Mouse (Mus musculus): ENCODE data around the gene Mttp. TPM values are rescaled to one million over a fixed set of nuclear protein-coding genes. Genes with fewer than 3 reads are reported as not detected.

The Mttp gene
- polyA plus RNA-seq, 1 experiment, result 1.6 TPM

DNA sequence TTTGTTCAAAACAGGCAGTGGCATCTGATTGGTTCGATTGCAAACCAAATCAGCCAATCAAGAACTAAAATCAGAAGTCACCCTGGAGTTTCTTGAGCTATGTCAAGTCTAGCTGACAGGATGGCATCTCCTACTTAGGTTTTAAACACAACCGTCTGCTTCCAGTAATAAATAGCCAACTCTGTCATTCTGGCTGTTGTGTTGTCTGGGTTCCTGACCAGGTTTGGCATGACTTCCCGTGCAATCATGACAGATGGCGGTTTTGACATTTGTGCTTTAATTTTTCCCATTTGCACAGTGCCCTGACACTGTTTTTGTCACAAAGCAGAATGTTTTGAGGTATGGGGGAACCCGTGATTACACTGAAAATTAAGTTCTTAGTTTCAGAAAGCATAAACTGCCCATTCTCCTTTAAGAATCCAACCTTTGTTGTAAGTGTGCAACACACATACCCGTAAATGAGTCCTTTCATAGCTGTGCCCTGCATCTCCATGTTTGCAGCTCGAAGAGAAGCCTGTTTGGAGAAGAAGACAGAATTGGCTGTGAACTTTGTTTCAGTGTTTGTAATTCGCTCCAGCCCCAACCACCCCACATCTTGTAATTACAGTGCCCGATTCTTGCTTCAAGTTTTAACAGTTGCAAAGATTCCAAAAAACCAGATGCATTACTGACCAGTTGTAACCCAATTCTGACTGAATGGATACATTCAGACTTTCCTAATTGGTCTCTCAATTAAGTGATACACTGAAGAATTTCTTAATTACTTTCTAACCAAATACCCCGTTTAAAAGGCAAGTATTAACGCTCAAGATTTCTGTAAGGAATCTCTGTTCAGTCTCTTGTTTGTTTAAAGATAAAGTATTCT is 67.1 kb downstream of the Mttp start:
- Histone ChIP-seq H3K4me3 (ENCODE audit: control insufficient read depth, insufficient read depth, low read length) (no peak overlapping the region), H3K36me3 (ENCODE audit: control insufficient read depth, insufficient read depth, low read length) (no peaks in the 10 kb centered on the region), H3K27ac (ENCODE audit: control insufficient read depth, insufficient read depth, low read length) (no peak overlapping the region), H3K4me1 (replicated peaks; ENCODE audit: control insufficient read depth, insufficient read depth, low read length) (no peaks in the 10 kb centered on the region), H3K27me3 (ENCODE audit: control insufficient read depth, insufficient read depth, low read length) (no peaks in the 10 kb centered on the region)
- no peak for DNase-seq
- 91% methylated on average over 11 of the region's 11 CpGs for WGBS
- TF ChIP-seq POLR2A (IDR thresholded peaks at IDR 0.05; ENCODE audit: control insufficient read depth, extremely low read depth, insufficient read depth, low read length, poor library complexity) (no peak), CTCF (IDR thresholded peaks at IDR 0.05; ENCODE audit: borderline replicate concordance, control insufficient read depth, extremely low read depth, insufficient read depth, low read length, poor library complexity) (no peak)

DNA sequence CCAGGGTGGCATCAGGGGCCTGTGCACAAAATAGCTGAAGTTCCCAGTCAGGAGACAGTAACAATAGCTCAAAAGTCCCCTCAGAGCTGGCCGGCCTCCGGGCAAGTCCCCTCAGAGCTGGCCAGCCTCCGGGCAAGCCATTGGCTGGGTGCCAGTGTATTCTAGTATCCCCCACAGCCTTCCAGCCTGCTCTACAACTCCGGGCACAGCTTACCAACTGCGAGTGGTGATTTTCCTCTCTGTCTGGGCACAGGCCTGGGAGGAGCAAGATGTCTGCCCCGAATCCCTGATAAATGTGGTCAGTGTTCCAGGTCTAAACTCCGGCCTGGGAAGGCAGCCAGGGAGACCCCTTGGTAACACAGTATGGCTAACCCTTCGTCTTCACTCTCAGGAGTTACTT is 69.6 kb downstream of the Mttp start:
- H3K36me3 ChIP-seq (ENCODE audit: control insufficient read depth, insufficient read depth, low read length), result no peaks in the 10 kb centered on the region
- 91% methylated on average over 8 of the region's 8 CpGs for WGBS
- no peaks in the 10 kb centered on the region for H3K27me3 ChIP-seq (ENCODE audit: control insufficient read depth, insufficient read depth, low read length)
- H3K4me3 ChIP-seq (ENCODE audit: control insufficient read depth, insufficient read depth, low read length), result no peak overlapping the region
- DNase-seq, result no peak
- TF ChIP-seq CTCF (IDR thresholded peaks at IDR 0.05; ENCODE audit: borderline replicate concordance, control insufficient read depth, extremely low read depth, insufficient read depth, low read length, poor library complexity) (no peak), POLR2A (IDR thresholded peaks at IDR 0.05; ENCODE audit: control insufficient read depth, extremely low read depth, insufficient read depth, low read length, poor library complexity) (no peak)
- no peaks in the 10 kb centered on the region for H3K4me1 ChIP-seq (replicated peaks; ENCODE audit: control insufficient read depth, insufficient read depth, low read length)
- no peak overlapping the region for H3K27ac ChIP-seq (ENCODE audit: control insufficient read depth, insufficient read depth, low read length)

DNA sequence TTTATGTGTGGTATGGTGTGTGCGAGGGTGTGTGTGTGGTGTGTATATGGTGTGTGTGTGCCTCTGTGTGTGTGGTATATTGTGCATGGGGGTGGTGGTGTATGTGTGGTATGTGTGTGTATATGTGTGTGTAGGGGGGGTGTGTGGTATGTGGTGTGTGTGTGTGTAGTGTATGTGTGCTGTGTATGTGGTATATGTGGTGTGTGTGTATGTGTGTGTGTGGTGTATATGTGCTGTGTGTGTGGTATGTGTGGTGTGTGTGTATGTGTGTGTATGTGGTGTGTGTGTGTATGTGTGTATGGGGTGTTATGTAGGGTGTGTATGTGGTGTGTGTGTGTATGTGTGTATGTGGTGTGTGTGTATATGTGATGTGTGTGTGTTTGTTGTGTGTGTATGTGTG is 70.6 kb downstream of the Mttp start:
- Histone ChIP-seq H3K4me3 (ENCODE audit: control insufficient read depth, insufficient read depth, low read length) (no peak overlapping the region), H3K27ac (ENCODE audit: control insufficient read depth, insufficient read depth, low read length) (no peak overlapping the region), H3K36me3 (ENCODE audit: control insufficient read depth, insufficient read depth, low read length) (no peaks in the 10 kb centered on the region), H3K27me3 (ENCODE audit: control insufficient read depth, insufficient read depth, low read length) (no peaks in the 10 kb centered on the region), H3K4me1 (replicated peaks; ENCODE audit: control insufficient read depth, insufficient read depth, low read length) (no peaks in the 10 kb centered on the region)
- 97% methylated on average over 1 of the region's 1 CpGs for WGBS
- no peak for DNase-seq
- no peak for TF ChIP-seq CTCF (IDR thresholded peaks at IDR 0.05; ENCODE audit: borderline replicate concordance, control insufficient read depth, extremely low read depth, insufficient read depth, low read length, poor library complexity)
- no peak for TF ChIP-seq POLR2A (IDR thresholded peaks at IDR 0.05; ENCODE audit: control insufficient read depth, extremely low read depth, insufficient read depth, low read length, poor library complexity)

DNA sequence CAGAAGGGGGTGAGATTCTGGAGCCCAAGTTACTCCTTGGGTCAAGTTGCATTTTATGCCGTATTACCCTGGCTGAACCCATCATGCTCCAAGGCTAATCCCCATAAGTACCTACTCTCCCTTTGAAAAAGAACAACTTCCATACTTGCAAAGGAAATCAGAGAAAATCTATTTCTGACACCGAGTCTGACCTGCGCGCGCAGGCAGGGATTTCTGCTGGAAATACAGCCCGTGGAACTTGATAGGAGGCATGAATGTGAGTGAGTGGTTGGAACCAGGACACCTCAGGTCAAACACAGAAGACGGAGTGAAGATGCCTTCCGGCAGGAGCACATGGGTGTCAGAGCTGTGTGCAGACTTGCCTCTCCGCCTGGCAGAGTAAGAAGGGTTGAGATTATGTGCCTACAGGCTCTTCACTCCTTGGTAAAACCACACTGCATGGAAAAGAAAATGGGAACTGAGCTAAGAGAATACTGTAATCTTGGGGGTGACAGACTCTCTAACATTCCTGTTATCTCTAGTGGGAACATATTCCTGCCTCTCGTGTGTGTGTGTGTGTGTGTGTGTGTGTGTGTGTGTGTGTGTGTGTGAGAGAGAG is 73.2 kb downstream of the Mttp start:
- Histone ChIP-seq H3K27me3 (ENCODE audit: control insufficient read depth, insufficient read depth, low read length) (no peaks in the 10 kb centered on the region), H3K36me3 (ENCODE audit: control insufficient read depth, insufficient read depth, low read length) (no peaks in the 10 kb centered on the region), H3K4me3 (ENCODE audit: control insufficient read depth, insufficient read depth, low read length) (no peak overlapping the region), H3K27ac (ENCODE audit: control insufficient read depth, insufficient read depth, low read length) (no peak overlapping the region), H3K4me1 (replicated peaks; ENCODE audit: control insufficient read depth, insufficient read depth, low read length) (no peaks in the 10 kb centered on the region)
- 93% methylated on average over 10 of the region's 10 CpGs for WGBS
- TF ChIP-seq CTCF (IDR thresholded peaks at IDR 0.05; ENCODE audit: borderline replicate concordance, control insufficient read depth, extremely low read depth, insufficient read depth, low read length, poor library complexity) (no peak), POLR2A (IDR thresholded peaks at IDR 0.05; ENCODE audit: control insufficient read depth, extremely low read depth, insufficient read depth, low read length, poor library complexity) (no peak)
- DNase-seq, result no peak

DNA sequence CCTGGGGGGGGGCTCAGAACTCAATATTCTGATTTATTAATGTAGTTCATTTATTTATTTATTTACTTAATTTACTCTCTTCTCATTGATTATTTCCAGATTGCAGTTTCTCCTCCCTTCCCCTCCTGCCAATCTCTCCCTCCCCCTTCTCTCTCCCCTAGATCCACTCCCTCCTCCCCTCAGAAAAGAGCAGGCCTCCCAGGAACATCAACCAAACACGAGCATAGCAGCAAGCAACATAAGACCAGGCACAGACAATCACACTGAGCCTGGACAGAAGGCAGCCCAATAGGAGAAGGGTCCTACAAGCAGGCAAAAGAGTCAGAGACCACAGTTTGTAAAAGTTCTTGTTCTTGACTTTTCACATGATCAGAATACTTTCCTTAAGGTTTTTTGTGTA is 73.8 kb downstream of the Mttp start:
- Histone ChIP-seq H3K27ac (ENCODE audit: control insufficient read depth, insufficient read depth, low read length) (no peak overlapping the region), H3K4me3 (ENCODE audit: control insufficient read depth, insufficient read depth, low read length) (no peak overlapping the region), H3K4me1 (replicated peaks; ENCODE audit: control insufficient read depth, insufficient read depth, low read length) (no peaks in the 10 kb centered on the region), H3K27me3 (ENCODE audit: control insufficient read depth, insufficient read depth, low read length) (no peaks in the 10 kb centered on the region), H3K36me3 (ENCODE audit: control insufficient read depth, insufficient read depth, low read length) (no peaks in the 10 kb centered on the region)
- no peak for TF ChIP-seq CTCF (IDR thresholded peaks at IDR 0.05; ENCODE audit: borderline replicate concordance, control insufficient read depth, extremely low read depth, insufficient read depth, low read length, poor library complexity)
- TF ChIP-seq POLR2A (IDR thresholded peaks at IDR 0.05; ENCODE audit: control insufficient read depth, extremely low read depth, insufficient read depth, low read length, poor library complexity), result no peak
- DNase-seq, result no peak
- 81% methylated on average over 1 of the region's 1 CpGs for WGBS

DNA sequence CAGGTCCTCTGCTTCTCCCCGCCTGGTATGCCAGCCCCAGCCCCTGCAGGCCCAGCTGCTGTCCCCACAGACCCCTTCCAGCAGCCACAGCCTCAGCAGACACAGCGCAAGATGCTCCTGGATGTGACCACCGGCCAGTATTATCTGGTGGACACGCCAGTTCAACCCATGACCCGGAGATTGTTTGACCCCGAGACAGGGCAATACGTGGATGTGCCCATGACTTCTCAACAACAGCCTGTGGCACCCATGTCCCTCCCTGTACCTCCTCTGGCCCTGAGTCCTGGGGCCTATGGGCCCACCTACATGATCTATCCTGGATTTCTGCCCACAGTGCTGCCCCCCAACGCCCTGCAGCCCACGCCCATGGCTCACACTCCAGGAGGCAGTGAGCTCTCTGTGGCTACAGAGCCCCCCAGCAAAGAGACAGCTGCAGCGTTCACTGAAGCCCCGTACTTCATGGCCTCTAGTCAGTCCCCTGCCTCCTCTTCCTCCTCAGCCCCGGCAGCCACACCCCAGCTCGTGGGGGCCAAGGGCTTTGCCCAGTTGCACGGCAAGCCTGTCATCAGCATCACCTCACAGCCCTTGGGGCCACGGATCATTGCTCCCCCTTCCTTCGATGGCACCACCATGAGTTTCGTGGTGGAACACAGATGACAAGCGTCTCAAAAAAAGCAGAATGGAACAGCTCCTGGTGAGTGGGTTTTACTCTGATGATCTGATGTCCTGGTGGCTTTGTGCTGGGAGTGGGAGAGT is 74.8 kb downstream of the Mttp start:
- WGBS, result 89% methylated on average over 18 of the region's 18 CpGs
- no peaks in the 10 kb centered on the region for H3K4me1 ChIP-seq (replicated peaks; ENCODE audit: control insufficient read depth, insufficient read depth, low read length)
- no peak for TF ChIP-seq CTCF (IDR thresholded peaks at IDR 0.05; ENCODE audit: borderline replicate concordance, control insufficient read depth, extremely low read depth, insufficient read depth, low read length, poor library complexity)
- TF ChIP-seq POLR2A (IDR thresholded peaks at IDR 0.05; ENCODE audit: control insufficient read depth, extremely low read depth, insufficient read depth, low read length, poor library complexity), result no peak
- no peaks in the 10 kb centered on the region for H3K36me3 ChIP-seq (ENCODE audit: control insufficient read depth, insufficient read depth, low read length)
- H3K4me3 ChIP-seq (ENCODE audit: control insufficient read depth, insufficient read depth, low read length), result no peak overlapping the region
- H3K27me3 ChIP-seq (ENCODE audit: control insufficient read depth, insufficient read depth, low read length), result no peaks in the 10 kb centered on the region
- DNase-seq, result no peak
- H3K27ac ChIP-seq (ENCODE audit: control insufficient read depth, insufficient read depth, low read length), result no peak overlapping the region
